Mouse (Mus musculus): ENCODE results near the gene Acox1.

DNA sequence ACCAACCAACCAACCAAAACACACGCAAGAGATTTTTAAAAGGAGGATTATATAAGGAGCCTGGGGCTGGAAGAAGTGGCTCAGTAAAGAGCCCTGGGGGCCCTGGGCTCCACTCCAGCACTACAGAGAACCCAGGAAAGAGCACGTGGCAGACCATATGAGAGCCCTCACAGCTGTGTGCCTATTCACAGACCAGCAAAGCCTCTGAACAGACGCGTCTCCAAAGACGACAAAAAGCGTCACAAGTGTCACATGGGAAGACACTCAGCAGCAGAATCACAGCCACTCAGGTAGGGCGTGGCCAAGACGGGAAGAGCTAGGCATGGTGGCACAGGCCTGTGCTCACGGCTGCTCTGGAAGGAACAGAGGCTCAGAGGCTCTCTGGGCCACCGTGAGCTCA, 36.7 kb downstream of the Acox1 start:
- TF ChIP-seq CTCF (IDR thresholded peaks at IDR 0.05; ENCODE audit: control insufficient read depth, insufficient read depth, insufficient read length), result no peak
- no peak for TF ChIP-seq CEBPB (IDR thresholded peaks at IDR 0.05; ENCODE audit: low read depth)
- TF ChIP-seq MAX (IDR thresholded peaks at IDR 0.05), result no peak
- no peak for TF ChIP-seq USF1 (IDR thresholded peaks at IDR 0.05; ENCODE audit: low read depth)
- no peak for TF ChIP-seq MYOG (IDR thresholded peaks at IDR 0.05; ENCODE audit: control insufficient read depth, extremely low read depth, insufficient read length)
- TF ChIP-seq MYOD1 (IDR thresholded peaks at IDR 0.05; ENCODE audit: control insufficient read depth, insufficient read length, low read depth), result no peak
- no peak for TF ChIP-seq FOSL1 (IDR thresholded peaks at IDR 0.05; ENCODE audit: insufficient read depth, low read length, poor library complexity, severe bottlenecking)

Measured in C2C12 (cell line).